Mouse (Mus musculus) intestine, embryonic 16.5 days (tissue): ENCODE results near the gene Rsg1. TPM values are rescaled to one million over a fixed set of nuclear protein-coding genes. Genes with fewer than 3 reads are reported as not detected.

Experiments
- ATAC-seq: fragments of 200-750 bp; cut with Nextera tagmentation; 2 replicates; pipeline ENCODE4 v1.8.0; 2017; ENCODE audit warnings: moderate TSS enrichment, moderate library complexity
- H3K27ac ChIP-seq: fragments of 300-500 bp; sonication (generic); 2 replicates; pipeline ENCODE4 v1.5.1; 2014; ENCODE audit warnings: mild to moderate bottlenecking, low read length
- H3K27me3 ChIP-seq: fragments of 300-500 bp; sonication (generic); replicated peaks from 2 replicates; pipeline ENCODE4 v1.6.1; 2014; ENCODE audit warnings: low read length, control low read depth, mixed read lengths; ENCODE audit not compliant: control insufficient read depth, insufficient read depth
- H3K36me3 ChIP-seq: fragments of 300-500 bp; sonication (generic); 2 replicates; pipeline ENCODE4 v1.6.1; 2014; ENCODE audit warnings: low read length, control low read depth; ENCODE audit not compliant: control insufficient read depth, insufficient read depth
- H3K4me1 ChIP-seq: fragments of 300-500 bp; sonication (generic); 2 replicates; pipeline ENCODE4 v1.6.1; 2014; ENCODE audit warnings: low read length, control low read depth, mixed read lengths; ENCODE audit not compliant: control insufficient read depth, insufficient read depth
- H3K4me2 ChIP-seq: fragments of 300-500 bp; sonication (generic); 2 replicates; pipeline ENCODE4 v1.6.1; 2014; ENCODE audit warnings: low read depth, low read length, control low read depth
- H3K4me3 ChIP-seq: fragments of 300-500 bp; sonication (generic); 2 replicates; pipeline ENCODE4 v1.5.1; 2014; ENCODE audit warnings: mild to moderate bottlenecking, low read length
- H3K9ac ChIP-seq: fragments of 300-500 bp; sonication (generic); 2 replicates; pipeline ENCODE4 v1.6.1; 2014; ENCODE audit warnings: low read depth, low read length
- H3K9me3 ChIP-seq: fragments of 300-500 bp; sonication (generic); 2 replicates; pipeline ENCODE4 v1.6.1; 2016; ENCODE audit warnings: low read length, control low read depth; ENCODE audit not compliant: control insufficient read depth
- WGBS: fragments of 180-500 bp; shearing (Covaris S2); extraction: QIAGEN DNeasy Blood & Tissue Kit; methylation state at CpG from one replicate; pipeline ENCODE4 v1.1.7; 2014; 5-methylcytosine and 5-hydroxymethylcytosine counted together
- polyA plus RNA-seq: library from polyadenylated mRNA; unstranded; fragments of >200 nt; fragmentation: Nextera tagmentation; extraction: Ambion mirVana; gene quantifications from 2 replicates; pipeline ENCODE4 v1.2.1, GENCODE M21; 2015

Gene Rsg1
- polyA plus RNA-seq, 1 experiment from 2014 or later = 5.1 TPM

DNA sequence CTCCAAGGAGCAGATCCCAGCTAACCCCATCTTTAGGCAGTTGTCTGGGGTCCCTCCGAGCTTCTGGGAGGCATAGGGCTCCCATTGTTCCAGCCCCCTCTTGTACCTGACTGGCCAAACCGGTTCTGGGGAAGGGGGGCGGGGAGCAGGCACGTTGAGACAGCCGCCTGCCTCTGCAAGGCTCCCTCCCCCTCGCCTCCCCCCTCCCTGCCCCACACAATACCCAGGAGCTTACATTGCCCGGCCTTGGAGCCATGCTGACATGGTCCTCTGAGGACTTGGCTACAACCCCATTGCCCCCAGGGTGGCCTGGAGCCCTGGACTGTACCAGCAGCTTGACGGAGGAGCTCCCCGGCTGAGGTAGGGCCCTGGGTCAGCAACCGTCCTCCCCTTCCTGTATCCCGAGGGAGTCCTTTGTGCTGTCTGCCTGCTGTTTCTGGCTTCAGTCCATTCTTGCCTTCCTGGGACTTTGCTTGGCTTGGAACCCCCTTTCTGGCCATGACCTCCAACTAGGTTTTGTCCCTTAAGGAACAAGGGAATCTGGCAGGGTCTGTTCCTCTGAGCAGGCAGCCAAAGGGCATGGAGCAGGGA is 29.0 kb downstream of the Rsg1 start:
- H3K4me2 ChIP-seq = peak overlapping the region; percentile 88

GRCm38 (mm10) chr4:141243636-141244035 is 29.9 kb downstream of the Rsg1 start:
- ATAC-seq = no peak
- H3K4me3 ChIP-seq = no peak overlapping the region
- H3K4me1 ChIP-seq = peaks cover 85% of the 10 kb centered on the region

More for the DNA sequence above, 29.0 kb downstream of the Rsg1 start:
- WGBS = 13% methylated on average over 11 of the region's 11 CpGs
- Histone ChIP-seq H3K27me3 (peaks cover 3% of the 10 kb centered on the region; the same call in 1 of the 2 replicates), H3K4me1 (peaks cover 82% of the 10 kb centered on the region), H3K9ac (peak overlapping the region; percentile 62), H3K4me3 (peak overlapping the region; percentile 39), H3K27ac (peak overlapping the region; percentile 63), H3K36me3 (no peaks in the 10 kb centered on the region), H3K9me3 (no peaks in the 10 kb centered on the region)
- peak; percentile 23; the same call in 1 of the 2 replicates for ATAC-seq

DNA sequence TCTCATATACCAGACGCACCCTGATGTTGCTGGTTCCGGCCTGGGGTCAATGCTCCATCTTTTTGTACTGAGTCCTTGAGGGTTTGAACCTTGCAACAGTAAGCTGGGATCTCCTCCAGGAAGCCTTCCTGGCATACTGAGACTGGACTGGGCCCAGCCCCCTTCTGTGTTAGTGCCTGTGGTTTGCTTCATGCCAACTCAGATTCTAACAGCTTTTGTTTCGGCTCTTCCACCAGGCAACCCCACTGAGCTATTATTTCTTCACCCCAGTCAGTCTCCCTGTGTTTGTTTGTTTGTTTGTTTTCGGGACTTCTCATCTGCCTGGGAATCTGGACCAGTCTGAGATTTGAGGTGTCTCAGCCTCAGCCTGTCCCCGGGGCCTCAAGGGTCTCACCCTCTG is 30.6 kb downstream of the Rsg1 start:
- H3K27me3 ChIP-seq = peaks cover 6% of the 10 kb centered on the region; the same call in 1 of the 2 replicates
- peak overlapping the region; percentile 55 for H3K9ac ChIP-seq

More at GRCm38 (mm10) chr4:141243636-141244035, 29.9 kb downstream of the Rsg1 start:
- Histone ChIP-seq H3K4me2 (no peak overlapping the region), H3K9ac (no peak overlapping the region; the same call in 1 of the 2 replicates), H3K27me3 (peaks cover 3% of the 10 kb centered on the region; the same call in 1 of the 2 replicates), H3K36me3 (no peaks in the 10 kb centered on the region), H3K9me3 (no peaks in the 10 kb centered on the region), H3K27ac (no peak overlapping the region)
- 41% methylated on average over 5 of the region's 5 CpGs for WGBS

DNA sequence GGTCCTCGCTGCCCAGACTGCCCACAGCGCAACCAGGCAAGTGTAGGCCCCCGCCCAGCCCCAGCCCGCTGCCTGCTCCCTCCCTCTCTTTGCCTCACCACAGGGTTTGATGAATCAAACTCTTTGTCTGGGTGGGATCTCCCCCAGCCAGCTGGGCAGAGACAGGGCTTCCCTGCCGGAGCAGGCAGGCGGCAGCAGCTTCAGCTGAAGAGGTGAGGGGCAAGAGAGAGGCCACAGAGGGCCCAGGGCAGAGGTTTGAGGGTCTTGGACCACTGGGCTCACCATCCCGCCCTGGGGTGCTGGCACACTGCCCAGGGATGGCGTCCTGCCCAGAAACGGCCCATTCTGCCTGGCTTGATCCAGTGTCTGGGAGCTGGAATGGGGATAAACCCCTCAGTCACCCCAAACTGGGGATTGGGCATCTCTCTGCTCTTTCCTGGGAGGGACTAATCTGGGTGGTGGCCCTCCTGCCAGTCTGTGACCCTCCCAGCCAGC is 31.2 kb downstream of the Rsg1 start:
- Histone ChIP-seq H3K36me3 (peaks cover 5% of the 10 kb centered on the region; the same call in 1 of the 2 replicates), H3K4me1 (peaks cover 78% of the 10 kb centered on the region), H3K9ac (peak overlapping the region; percentile 55), H3K9me3 (no peaks in the 10 kb centered on the region), H3K27ac (peak overlapping the region; percentile 3), H3K4me2 (peak overlapping the region; percentile 27; the same call in 1 of the 2 replicates), H3K27me3 (peaks cover 6% of the 10 kb centered on the region; the same call in 1 of the 2 replicates), H3K4me3 (no peak overlapping the region)
- ATAC-seq = no peak
- 28% methylated on average over 9 of the region's 9 CpGs for WGBS

More for the DNA sequence above, 30.6 kb downstream of the Rsg1 start:
- peak overlapping the region; percentile 27; the same call in 1 of the 2 replicates for H3K4me2 ChIP-seq
- H3K4me1 ChIP-seq = peaks cover 78% of the 10 kb centered on the region
- WGBS = 54% methylated on average over 5 of the region's 5 CpGs
- peaks cover 3% of the 10 kb centered on the region; the same call in 1 of the 2 replicates for H3K36me3 ChIP-seq
- no peak overlapping the region for H3K4me3 ChIP-seq
- no peak for ATAC-seq
- peak overlapping the region; percentile 3; the same call in 1 of the 2 replicates for H3K27ac ChIP-seq
- no peaks in the 10 kb centered on the region for H3K9me3 ChIP-seq

DNA sequence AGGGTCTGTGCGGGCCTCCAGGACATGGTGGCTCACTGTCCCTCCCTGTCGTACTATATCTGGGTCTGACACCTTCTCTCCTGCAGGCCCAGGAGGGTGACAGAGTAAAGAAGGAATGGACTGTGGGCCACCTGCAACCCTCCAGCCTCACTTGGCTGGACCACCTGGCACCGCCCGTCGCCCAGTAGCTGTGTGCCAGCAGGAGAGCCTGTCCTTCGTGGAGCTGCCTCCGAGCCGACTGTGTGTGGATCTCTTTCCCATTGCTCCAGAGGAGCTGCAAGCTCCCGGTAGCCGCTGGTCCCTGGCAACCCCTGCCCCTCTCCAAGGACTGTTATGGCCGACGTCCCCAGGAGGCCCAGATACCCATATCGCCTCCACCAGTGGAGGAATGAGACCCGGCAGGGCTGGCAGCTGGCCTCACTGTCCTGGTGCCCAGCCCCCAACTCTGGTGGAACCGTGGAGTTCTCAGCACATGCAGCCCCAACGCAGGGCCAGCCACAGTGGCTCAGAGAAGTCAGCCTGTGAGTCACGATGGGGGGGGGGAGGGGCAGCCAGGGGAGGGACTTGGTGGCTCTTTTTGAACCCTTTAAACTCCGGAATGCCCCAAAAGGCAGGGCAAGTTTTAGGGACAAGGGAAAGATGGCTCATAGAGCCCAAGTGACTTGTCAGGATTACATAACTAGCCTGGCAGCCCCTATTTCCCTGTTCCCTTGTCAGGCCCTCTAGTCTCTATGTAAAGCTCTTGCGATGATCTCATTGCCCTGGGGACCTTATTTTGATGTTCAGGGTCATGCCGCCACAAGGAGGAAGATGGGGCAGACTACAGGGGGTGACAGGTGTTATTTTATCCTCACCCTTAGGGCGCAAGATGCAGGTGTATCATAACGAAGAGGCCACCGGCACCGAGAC is 32.6 kb downstream of the Rsg1 start:
- Histone ChIP-seq H3K27ac (no peak overlapping the region), H3K4me2 (peak overlapping the region; percentile 78), H3K9ac (peak overlapping the region; percentile 67; the same call in 1 of the 2 replicates), H3K4me3 (peak overlapping the region; percentile 52; the same call in 1 of the 2 replicates), H3K36me3 (peaks cover 8% of the 10 kb centered on the region; the same call in 1 of the 2 replicates), H3K9me3 (no peaks in the 10 kb centered on the region), H3K4me1 (peaks cover 68% of the 10 kb centered on the region), H3K27me3 (peaks cover 6% of the 10 kb centered on the region; the same call in 1 of the 2 replicates)
- 39% methylated on average over 24 of the region's 24 CpGs for WGBS
- ATAC-seq = no peak

- WGBS = 19% methylated on average over 17 of the region's 17 CpGs
- no peak for ATAC-seq
- peaks cover 62% of the 10 kb centered on the region for H3K4me1 ChIP-seq
- 0 out of 2 replicates have a peak, but pooled peaks cover 6% of the 10 kb centered on the region for H3K27me3 ChIP-seq
- H3K4me3 ChIP-seq = peak overlapping the region; percentile 52
- peaks cover 8% of the 10 kb centered on the region; the same call in 1 of the 2 replicates for H3K36me3 ChIP-seq
- H3K27ac ChIP-seq = no peak overlapping the region
- peak overlapping the region; percentile 67 for H3K9ac ChIP-seq
- peak overlapping the region; percentile 78 for H3K4me2 ChIP-seq
- H3K9me3 ChIP-seq = no peaks in the 10 kb centered on the region
These were observed 33.2 kb downstream of the Rsg1 start for GRCm38 (mm10) chr4:141246998-141247350.

DNA sequence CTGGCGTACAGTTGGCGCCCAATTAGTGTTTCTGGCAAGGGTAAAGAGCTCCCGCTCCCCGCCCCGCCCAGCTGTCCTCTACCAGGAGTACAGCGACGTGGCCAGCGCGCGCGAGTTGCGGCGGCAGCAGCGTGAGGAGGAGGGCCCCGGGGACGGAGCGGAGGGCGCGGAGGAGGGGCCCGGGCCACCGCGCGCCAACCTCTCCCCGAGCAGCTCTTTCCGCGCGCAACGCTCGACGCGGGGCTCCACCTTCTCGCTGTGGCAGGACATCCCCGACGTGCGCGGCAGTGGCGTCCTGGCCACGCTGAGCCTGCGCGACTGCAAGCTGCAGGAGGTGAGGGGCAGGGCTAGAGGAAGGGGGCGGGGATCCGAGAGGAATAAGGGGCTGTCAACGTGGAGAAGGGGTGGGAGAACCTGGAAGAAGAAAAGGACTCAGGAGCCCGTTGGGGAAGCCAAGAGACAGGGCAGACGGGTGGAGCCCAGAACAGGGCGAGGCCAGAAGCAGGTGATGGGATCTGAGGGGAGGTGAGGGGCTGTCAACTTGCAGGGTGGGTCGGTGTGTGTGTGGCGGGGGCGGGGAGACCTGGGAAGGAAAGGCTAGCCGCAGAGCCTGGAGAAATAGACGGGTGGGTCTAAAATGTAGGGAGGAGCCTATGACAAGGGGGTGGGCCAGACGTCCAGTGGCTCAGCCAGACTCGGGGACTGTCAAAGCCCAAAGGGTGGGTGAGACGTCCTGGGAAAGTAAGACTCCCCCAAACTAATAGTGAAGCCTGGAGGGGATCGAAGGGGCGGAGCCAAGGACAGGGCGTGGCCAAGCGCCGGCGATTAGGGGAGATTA is 34.2 kb downstream of the Rsg1 start:
- H3K4me3 ChIP-seq = peak overlapping the region; percentile 52
- H3K27ac ChIP-seq = no peak overlapping the region
- H3K4me2 ChIP-seq = peak overlapping the region; percentile 78

DNA sequence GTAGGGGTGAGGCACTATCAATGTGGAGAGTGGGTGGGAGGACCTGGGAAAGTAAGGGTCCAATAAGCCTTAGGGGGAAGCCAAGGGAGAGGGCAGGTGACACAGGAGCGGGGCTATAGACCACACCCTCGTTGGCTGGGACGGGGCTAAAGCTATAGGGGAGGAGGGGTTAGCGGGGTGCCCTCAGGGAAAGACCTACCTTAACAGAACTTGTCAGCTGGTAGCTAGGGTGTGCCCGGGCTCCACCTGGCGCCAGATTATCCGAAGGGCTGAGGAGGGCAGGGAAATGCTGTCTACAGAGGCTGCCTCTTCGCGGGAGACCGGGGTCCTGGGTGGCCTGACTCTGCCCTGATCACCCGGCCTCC is 34.8 kb downstream of the Rsg1 start:
- peaks cover 8% of the 10 kb centered on the region; the same call in 1 of the 2 replicates for H3K36me3 ChIP-seq
- H3K9me3 ChIP-seq = no peaks in the 10 kb centered on the region
- H3K27me3 ChIP-seq = 0 out of 2 replicates have a peak, but pooled peaks cover 6% of the 10 kb centered on the region
- H3K9ac ChIP-seq = peak overlapping the region; percentile 67; the same call in 1 of the 2 replicates
- WGBS = 17% methylated on average over 11 of the region's 11 CpGs
- H3K4me3 ChIP-seq = peak overlapping the region; percentile 52; the same call in 1 of the 2 replicates
- H3K4me1 ChIP-seq = peaks cover 48% of the 10 kb centered on the region
- H3K4me2 ChIP-seq = peak overlapping the region; percentile 78
- peak; percentile 55 for ATAC-seq
- H3K27ac ChIP-seq = no peak overlapping the region

More for the DNA sequence above, 34.2 kb downstream of the Rsg1 start:
- Histone ChIP-seq H3K36me3 (peaks cover 8% of the 10 kb centered on the region; the same call in 1 of the 2 replicates), H3K9ac (peak overlapping the region; percentile 67), H3K9me3 (no peaks in the 10 kb centered on the region), H3K4me1 (peaks cover 52% of the 10 kb centered on the region), H3K27me3 (0 out of 2 replicates have a peak, but pooled peaks cover 6% of the 10 kb centered on the region)
- WGBS = 1% methylated on average over 52 of the region's 60 CpGs
- ATAC-seq = peak; percentile 58
